Mouse (Mus musculus): Measurements from ENCODE around the gene Gm20388.

Gene Gm20388

GRCm38 (mm10) chr8:124382235-124382634, 4471.6 kb downstream of the Gm20388 start:
- no peak for DNase-seq

GRCm38 (mm10) chr8:124384336-124384735, 4473.7 kb downstream of the Gm20388 start:
- DNase-seq: no peak

GRCm38 (mm10) chr8:124386225-124386899, 4475.7 kb downstream of the Gm20388 start:
- no peak for DNase-seq

GRCm38 (mm10) chr8:124389495-124389894, 4478.9 kb downstream of the Gm20388 start:
- DNase-seq: no peak

GRCm38 (mm10) chr8:124391191-124391590, 4480.6 kb downstream of the Gm20388 start:
- peak; percentile 38 to 69 for DNase-seq

GRCm38 (mm10) chr8:124392271-124393012, 4481.8 kb downstream of the Gm20388 start:
- DNase-seq: no peak

GRCm38 (mm10) chr8:124393013-124393412, 4482.4 kb downstream of the Gm20388 start:
- no peak for DNase-seq

GRCm38 (mm10) chr8:124393927-124394326, 4483.3 kb downstream of the Gm20388 start:
- DNase-seq: no peak

- DNase-seq: no peak
These were observed 4484.3 kb downstream of the Gm20388 start for GRCm38 (mm10) chr8:124394951-124395350.
